Mouse (Mus musculus): ENCODE measurements around the gene Fkbp14.

Fkbp14 gene

DNA sequence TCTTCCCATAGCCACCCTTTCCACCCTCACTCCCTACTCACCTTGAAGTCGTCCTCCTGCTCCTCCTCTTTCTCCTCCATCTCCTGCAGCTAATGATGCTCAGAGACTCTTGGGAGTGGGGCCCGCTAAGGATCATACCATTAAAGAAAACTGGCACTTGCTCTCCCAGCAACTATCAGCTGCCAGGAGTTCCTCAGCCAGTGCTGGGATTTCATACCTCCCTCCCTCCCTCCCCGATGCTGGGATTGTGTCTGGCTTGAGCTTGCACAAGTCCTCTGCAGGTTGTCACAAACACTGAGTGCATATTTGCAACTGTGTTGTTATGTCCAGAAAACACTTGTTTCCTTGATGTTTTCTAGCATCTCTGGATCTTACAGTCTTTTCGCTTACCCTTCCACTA lies at the start of gene Fkbp14:
Fkbp14 (minus strand) TSS at position 101 of the 400 bp plus-strand sequence.
- no peak for DNase-seq (ENCODE audit: low read depth, low spot score)
- H3K27me3 ChIP-seq (ENCODE audit: control insufficient read depth, insufficient read depth, low read length, poor library complexity, severe bottlenecking), result no peaks in the 10 kb centered on the region
- H3K36me3 ChIP-seq (ENCODE audit: control insufficient read depth, insufficient read depth, low read length, poor library complexity, severe bottlenecking), result no peaks in the 10 kb centered on the region

DNA sequence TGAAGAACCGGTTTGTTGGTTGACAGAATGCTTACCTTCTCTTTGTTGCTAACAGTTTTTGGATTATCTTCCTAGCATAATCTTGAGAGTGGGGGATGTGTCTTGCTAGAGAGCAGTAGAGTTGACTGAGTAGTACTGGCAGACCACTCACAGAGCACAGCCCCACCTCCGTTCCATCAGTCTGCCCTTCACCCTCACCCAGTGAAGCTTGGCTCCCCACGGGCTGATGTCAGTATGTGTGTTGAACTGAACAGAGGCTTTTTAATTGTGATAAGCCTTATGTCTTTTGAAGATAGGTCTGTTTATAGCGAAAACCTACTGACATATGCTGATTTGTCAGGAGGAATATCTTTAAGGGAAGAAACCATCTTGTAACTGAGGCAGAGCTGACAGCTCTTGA lies 46.1 kb upstream of the Fkbp14 start:
- Histone ChIP-seq H3K27me3 (ENCODE audit: control insufficient read depth, insufficient read depth, low read length, poor library complexity, severe bottlenecking) (no peaks in the 10 kb centered on the region), H3K36me3 (ENCODE audit: control insufficient read depth, insufficient read depth, low read length, poor library complexity, severe bottlenecking) (no peaks in the 10 kb centered on the region)
- DNase-seq (ENCODE audit: low read depth, low spot score), result no peak

DNA sequence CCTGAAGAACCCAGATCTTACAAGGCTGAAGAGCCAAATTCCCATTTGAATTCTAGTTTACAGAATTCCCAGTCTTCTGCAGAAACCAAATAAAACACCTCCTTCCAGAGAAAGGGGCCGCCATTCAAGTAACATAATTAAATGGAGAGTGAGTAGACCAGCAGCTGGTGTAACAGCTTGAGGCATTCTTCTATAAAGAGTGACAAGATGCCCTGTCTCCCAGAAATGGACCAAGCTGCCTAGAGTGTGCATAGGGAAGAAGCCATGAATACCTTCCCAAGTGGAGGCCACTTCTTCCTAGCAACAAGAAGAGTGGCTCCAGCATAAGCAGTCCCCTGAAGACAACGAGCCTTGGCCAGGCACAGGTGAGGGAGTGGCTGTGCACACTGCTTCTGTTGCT lies 44.8 kb upstream of the Fkbp14 start:
- no peak for DNase-seq (ENCODE audit: low read depth, low spot score)
- H3K27me3 ChIP-seq (ENCODE audit: control insufficient read depth, insufficient read depth, low read length, poor library complexity, severe bottlenecking), result no peaks in the 10 kb centered on the region
- H3K36me3 ChIP-seq (ENCODE audit: control insufficient read depth, insufficient read depth, low read length, poor library complexity, severe bottlenecking), result no peaks in the 10 kb centered on the region

DNA sequence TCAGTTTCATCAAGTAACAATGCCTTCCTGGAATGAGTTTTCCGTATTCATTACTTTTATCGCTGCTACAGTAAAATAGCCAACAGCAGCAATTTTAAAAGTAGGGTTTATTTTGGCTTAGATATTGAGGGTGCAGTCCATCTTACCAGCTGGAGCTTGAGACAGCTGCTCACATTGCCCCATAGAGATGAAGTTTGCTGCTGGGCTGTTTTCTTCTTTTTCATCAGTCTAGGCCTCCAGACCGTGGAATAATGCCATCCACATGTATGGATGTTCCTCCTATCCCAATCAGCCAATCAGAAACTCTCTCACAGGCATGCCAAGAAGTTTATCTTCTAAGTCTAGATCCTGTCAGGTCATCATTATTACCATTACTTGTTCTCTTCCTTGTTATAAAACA lies 42.8 kb upstream of the Fkbp14 start:
- Histone ChIP-seq H3K36me3 (ENCODE audit: control insufficient read depth, insufficient read depth, low read length, poor library complexity, severe bottlenecking) (no peaks in the 10 kb centered on the region), H3K27me3 (ENCODE audit: control insufficient read depth, insufficient read depth, low read length, poor library complexity, severe bottlenecking) (no peaks in the 10 kb centered on the region)
- no peak for DNase-seq (ENCODE audit: low read depth, low spot score)

DNA sequence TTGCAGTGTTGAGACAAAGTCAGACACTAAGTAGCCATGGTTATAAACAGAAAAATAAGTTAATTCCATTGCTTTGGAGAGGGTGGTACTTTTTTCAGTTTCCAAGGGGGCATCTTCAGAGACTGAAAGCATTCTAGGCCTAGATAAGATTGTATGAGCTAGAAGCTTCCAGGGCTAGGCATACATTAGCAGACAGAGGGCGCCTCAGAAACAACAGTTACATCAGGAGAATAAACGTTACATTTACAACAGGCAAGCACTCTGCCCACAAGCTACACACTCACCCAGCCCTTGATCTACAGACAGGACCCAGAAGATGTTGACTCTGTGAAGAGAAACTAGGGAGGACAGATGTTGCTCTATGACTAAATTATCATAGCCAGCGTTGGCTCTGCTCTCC lies 34.4 kb upstream of the Fkbp14 start:
- peak; percentile 18 for DNase-seq (ENCODE audit: low read depth, low spot score)
- H3K27me3 ChIP-seq (ENCODE audit: control insufficient read depth, insufficient read depth, low read length, poor library complexity, severe bottlenecking), result no peaks in the 10 kb centered on the region

DNA sequence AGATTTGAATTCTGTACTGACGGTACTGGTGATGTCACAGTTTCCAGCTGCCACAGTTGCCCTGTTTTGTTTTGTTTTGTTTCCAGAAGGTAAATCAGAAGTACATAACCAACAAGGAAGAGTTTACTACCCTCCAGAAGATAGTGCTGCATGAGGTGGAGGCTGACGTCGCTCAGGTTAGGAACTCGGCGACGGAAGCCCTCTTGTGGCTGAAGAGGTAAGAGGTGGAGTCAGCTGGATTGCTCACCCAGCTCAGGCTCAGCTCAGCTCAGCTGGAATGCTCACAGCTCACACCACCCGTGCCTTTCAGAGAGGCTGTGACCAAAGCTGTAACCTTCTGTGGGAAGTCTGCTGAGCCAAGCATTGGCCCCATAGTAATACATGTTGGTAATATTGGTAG lies 32.6 kb upstream of the Fkbp14 start:
- peak; percentile 6 for DNase-seq (ENCODE audit: low read depth, low spot score)

More for the DNA sequence above, 34.4 kb upstream of the Fkbp14 start:
- H3K36me3 ChIP-seq (ENCODE audit: control insufficient read depth, insufficient read depth, low read length, poor library complexity, severe bottlenecking), result no peaks in the 10 kb centered on the region

DNA sequence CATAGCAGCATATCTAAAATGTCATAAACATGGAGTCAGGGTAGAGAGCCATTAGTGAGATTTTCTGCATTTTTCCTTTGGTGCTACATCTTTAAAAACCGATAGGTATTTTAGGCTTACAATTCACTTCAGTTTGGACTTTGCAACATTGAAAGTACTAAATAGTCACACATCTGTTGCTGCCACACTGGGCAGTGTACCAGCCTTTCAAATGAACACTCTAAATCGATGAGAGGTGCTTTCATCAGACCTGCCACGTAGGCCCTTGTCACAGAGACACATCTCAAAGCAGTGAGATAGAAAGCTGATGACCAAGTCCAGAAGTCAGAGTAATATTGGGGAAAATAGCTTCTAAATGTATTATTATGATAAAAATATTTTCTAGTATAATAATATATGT lies 31.3 kb upstream of the Fkbp14 start:
- Histone ChIP-seq H3K27me3 (ENCODE audit: control insufficient read depth, insufficient read depth, low read length, poor library complexity, severe bottlenecking) (no peaks in the 10 kb centered on the region), H3K36me3 (ENCODE audit: control insufficient read depth, insufficient read depth, low read length, poor library complexity, severe bottlenecking) (no peaks in the 10 kb centered on the region)
- no peak for DNase-seq (ENCODE audit: low read depth, low spot score)

More for the DNA sequence above, 32.6 kb upstream of the Fkbp14 start:
- Histone ChIP-seq H3K27me3 (ENCODE audit: control insufficient read depth, insufficient read depth, low read length, poor library complexity, severe bottlenecking) (no peaks in the 10 kb centered on the region), H3K36me3 (ENCODE audit: control insufficient read depth, insufficient read depth, low read length, poor library complexity, severe bottlenecking) (no peaks in the 10 kb centered on the region)

DNA sequence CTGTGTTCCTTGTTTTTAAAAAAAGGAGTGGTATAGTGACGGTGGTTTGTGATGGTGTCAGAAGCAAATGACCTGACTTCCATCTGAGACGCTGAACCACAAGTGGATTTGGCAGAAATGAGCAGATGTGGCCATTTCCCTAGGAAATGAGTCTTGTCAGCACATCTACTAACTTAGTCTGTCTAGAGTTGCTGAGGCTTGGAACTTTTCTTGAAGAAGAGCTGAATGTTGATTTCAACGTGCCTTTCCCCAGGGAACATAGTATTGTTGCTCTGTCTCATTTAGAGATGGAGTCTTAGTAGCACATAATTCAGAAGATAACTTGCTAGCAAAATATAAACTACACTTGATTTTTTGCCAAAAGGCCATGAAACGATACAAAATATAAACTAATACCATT lies 23.2 kb upstream of the Fkbp14 start:
- Histone ChIP-seq H3K27me3 (ENCODE audit: control insufficient read depth, insufficient read depth, low read length, poor library complexity, severe bottlenecking) (no peaks in the 10 kb centered on the region), H3K36me3 (ENCODE audit: control insufficient read depth, insufficient read depth, low read length, poor library complexity, severe bottlenecking) (no peaks in the 10 kb centered on the region)
- DNase-seq (ENCODE audit: low read depth, low spot score), result no peak

DNA sequence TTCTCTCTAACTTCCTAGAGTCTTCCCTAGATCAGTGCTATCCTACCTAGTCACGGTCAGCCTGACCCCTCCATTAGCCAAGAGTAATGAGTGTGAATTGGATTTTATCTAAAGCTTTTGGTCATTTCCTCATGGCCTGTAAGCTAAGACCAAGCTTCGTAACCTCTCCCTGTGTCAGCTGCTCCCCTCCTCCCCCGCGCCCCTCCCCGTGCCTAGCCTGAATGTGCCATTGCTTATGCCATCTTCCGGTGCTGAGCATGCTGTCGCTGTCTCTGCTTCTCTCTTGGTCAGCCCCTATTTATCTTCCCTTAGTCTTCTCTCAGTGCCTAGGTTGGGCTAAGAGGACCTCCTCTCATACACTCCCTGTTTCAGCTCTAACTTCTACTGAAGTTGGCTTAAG lies 22.4 kb upstream of the Fkbp14 start:
- DNase-seq (ENCODE audit: low read depth, low spot score), result no peak
- Histone ChIP-seq H3K27me3 (ENCODE audit: control insufficient read depth, insufficient read depth, low read length, poor library complexity, severe bottlenecking) (no peaks in the 10 kb centered on the region), H3K36me3 (ENCODE audit: control insufficient read depth, insufficient read depth, low read length, poor library complexity, severe bottlenecking) (no peaks in the 10 kb centered on the region)

DNA sequence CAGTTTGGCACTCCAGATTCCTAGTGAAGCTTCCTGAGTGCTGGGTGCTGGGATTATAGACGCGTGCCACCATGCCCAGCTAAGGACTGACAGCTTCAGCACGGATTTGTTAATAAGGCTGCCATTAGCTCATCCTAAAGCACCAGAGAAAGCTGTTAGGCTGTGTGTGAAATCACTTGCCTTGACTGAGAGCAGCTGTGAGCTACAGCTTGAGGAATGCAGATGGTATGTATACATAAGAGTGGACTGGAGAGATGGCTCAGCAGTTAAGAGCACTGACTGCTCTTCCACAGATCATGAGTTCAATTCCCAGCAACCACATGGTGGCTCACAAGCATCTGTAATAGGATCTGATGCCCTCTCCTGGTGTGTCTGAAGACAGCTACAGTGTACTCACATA lies 20.3 kb upstream of the Fkbp14 start:
- Histone ChIP-seq H3K36me3 (ENCODE audit: control insufficient read depth, insufficient read depth, low read length, poor library complexity, severe bottlenecking) (no peaks in the 10 kb centered on the region), H3K27me3 (ENCODE audit: control insufficient read depth, insufficient read depth, low read length, poor library complexity, severe bottlenecking) (no peaks in the 10 kb centered on the region)
- DNase-seq (ENCODE audit: low read depth, low spot score), result no peak

DNA sequence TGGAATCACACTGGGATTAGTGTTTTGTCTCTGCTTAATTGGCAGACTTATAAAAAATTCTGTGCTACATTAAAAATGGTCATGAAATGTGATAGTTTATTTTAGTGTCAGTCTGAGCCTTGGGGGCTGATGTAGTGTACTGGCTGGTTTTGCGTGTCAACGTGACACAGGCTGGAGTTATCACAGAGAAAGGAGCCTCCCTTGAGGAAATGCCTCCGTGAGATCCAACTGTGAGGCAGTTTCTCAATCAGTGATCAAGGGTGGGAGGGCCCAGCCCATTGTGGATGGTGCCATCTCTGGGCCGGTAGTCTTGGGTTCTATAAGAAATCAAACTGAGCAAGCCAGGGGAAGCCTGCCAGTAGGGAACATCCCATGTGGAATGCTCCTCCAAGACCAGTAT lies 9.1 kb upstream of the Fkbp14 start:
- H3K36me3 ChIP-seq (ENCODE audit: control insufficient read depth, insufficient read depth, low read length, poor library complexity, severe bottlenecking), result no peaks in the 10 kb centered on the region
- no peaks in the 10 kb centered on the region for H3K27me3 ChIP-seq (ENCODE audit: control insufficient read depth, insufficient read depth, low read length, poor library complexity, severe bottlenecking)
- DNase-seq (ENCODE audit: low read depth, low spot score), result no peak

DNA sequence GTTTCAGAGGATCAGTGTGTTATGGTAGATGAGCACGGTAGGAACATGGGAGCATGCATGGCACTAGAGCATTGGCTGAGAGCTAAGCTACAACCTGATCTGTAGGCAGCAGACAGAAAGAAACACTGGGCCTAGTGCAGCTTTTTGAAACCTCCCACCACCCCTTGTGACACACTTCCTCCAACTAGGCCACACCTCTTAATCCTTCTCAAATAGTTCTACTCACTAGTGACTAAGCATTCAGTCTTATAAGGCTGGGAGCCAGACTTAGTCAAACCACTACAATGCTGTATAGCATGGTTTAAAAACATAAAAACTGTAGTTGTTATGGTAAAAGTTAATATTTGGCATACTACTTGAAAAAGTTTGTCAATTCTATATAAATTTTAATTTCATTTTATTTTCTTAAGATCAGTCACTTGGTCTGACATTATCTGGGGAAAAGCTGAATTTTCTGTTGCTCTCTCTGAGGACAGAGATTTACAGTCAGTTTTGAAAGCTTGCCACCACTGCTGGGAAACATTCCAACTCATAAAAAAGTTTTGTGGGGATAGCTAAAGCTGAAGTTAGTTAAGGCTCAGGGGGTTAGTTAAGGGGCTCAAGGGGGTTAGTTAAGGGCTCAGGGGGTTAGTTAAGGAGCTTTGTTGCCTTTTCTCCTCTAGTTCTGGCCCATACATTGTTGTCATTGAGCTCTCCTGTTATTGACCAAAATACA lies 7.0 kb upstream of the Fkbp14 start:
- Histone ChIP-seq H3K36me3 (ENCODE audit: control insufficient read depth, insufficient read depth, low read length, poor library complexity, severe bottlenecking) (no peaks in the 10 kb centered on the region), H3K27me3 (ENCODE audit: control insufficient read depth, insufficient read depth, low read length, poor library complexity, severe bottlenecking) (no peaks in the 10 kb centered on the region)
- no peak for DNase-seq (ENCODE audit: low read depth, low spot score)

DNA sequence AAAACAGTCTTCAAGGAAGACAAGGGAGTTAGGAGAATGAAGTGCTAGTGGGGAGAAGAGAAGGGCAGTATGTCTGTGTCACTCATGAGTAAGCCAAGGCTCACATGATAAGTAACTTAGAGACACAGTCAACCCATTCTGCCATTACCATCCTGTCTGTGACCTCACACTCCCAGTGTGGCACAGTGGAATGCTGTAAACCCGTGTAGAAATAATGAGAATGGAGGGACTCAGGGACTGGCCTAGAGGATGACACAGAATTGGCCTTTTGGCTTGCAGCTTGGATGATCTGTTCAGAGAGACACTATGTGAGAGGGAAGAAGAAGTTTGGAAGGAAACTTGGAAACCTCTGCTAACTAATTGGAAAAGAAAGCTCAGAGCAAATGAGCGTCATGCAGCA lies 5.8 kb upstream of the Fkbp14 start:
- DNase-seq (ENCODE audit: low read depth, low spot score), result no peak
- H3K27me3 ChIP-seq (ENCODE audit: control insufficient read depth, insufficient read depth, low read length, poor library complexity, severe bottlenecking), result no peaks in the 10 kb centered on the region
- no peaks in the 10 kb centered on the region for H3K36me3 ChIP-seq (ENCODE audit: control insufficient read depth, insufficient read depth, low read length, poor library complexity, severe bottlenecking)

DNA sequence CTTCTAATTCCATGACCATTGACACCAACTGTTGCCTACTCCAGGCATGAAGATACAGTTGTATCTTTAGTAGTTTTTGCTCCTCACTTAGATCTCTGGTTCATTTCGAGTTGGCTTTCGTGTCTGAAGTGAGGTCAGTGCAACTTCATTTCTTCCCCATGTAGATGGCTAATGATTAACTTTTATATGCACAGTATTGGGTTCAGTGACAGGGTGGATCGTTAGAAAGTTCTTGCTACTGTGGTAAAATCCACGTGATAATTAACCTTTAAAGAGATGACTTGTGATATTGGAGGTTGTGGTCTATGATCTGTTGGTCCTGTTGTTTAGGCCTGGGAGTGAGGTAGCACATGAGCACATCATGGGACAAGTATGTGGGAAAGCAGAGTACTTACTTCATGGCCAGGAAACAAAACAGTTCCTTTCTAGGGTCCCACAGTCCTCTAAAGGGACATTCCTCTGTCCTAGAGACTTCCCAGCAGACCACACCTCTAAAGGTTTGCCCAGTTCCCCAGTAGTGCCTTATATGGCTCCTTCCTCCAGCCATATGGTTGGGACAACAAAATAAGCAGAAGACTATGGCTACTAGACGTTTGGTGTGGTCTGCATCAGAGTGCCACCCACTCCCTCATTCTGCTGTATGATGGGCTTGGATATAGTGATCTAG lies 3.7 kb upstream of the Fkbp14 start:
- Histone ChIP-seq H3K36me3 (ENCODE audit: control insufficient read depth, insufficient read depth, low read length, poor library complexity, severe bottlenecking) (no peaks in the 10 kb centered on the region), H3K27me3 (ENCODE audit: control insufficient read depth, insufficient read depth, low read length, poor library complexity, severe bottlenecking) (no peaks in the 10 kb centered on the region)
- DNase-seq (ENCODE audit: low read depth, low spot score), result no peak

DNA sequence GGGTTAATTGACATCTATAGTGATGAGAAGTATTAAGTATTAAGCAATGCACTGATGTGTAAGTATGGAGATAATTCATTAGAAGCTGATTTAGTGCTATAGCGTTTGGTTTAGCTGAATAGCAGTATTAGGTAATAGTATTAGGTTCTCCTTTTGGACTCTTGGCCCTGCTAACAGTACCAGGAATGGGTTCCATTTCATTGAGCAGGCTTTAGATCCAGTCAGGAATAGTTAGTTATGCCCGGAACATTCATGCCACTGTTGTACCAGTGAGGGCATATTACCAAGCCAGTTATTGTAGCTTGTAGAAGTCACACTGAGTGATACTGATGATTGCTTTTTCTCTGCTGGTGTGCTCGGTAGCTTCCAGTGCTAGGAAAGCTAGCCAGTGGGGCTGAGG lies 603 bp upstream of the Fkbp14 start:
- no peaks in the 10 kb centered on the region for H3K27me3 ChIP-seq (ENCODE audit: control insufficient read depth, insufficient read depth, low read length, poor library complexity, severe bottlenecking)
- no peaks in the 10 kb centered on the region for H3K36me3 ChIP-seq (ENCODE audit: control insufficient read depth, insufficient read depth, low read length, poor library complexity, severe bottlenecking)
- no peak for DNase-seq (ENCODE audit: low read depth, low spot score)

All from splenic B cell, adult 2 months (primary cell).